Mouse (Mus musculus) MEL (cell line): ENCODE measurements around the gene Lig3.

Experiments used
- CHD1 ChIP-seq: IDR thresholded peaks from 2 replicates; pipeline ENCODE4 v1.6.1; 2012; ENCODE audit warnings: low read depth, mild to moderate bottlenecking, inconsistent platforms, low read length, improper control_type of control experiment
- CTCF ChIP-seq, 3 experiments: IDR thresholded peaks in 2 of 3; conservative IDR thresholded peaks in 1 of 3; 2 replicates each; pipeline ENCODE4 v1.5.1; 2011 to 2012; ENCODE audit warnings: low read length in 3 of 3, low read depth in 2 of 3, mild to moderate bottlenecking in 2 of 3, improper control_type of control experiment in 1 of 3, inconsistent platforms in 1 of 3, mixed read lengths in 1 of 3, moderate library complexity in 1 of 3; ENCODE audit not compliant: control insufficient read depth in 1 of 3, insufficient read depth in 1 of 3, poor library complexity in 1 of 3, severe bottlenecking in 1 of 3
- EP300 ChIP-seq, 2 experiments: IDR thresholded peaks; 2 replicates each; pipeline ENCODE4 v1.6.1; 2011; ENCODE audit warnings: improper control_type of control experiment in 2 of 2, low read length in 2 of 2, low read depth in 1 of 2, mild to moderate bottlenecking in 1 of 2
- GATA1 ChIP-seq: IDR thresholded peaks from 2 replicates; pipeline ENCODE4 v1.6.1; 2011; ENCODE audit warnings: low read depth, low read length, improper control_type of control experiment
- HCFC1 ChIP-seq: IDR thresholded peaks from 2 replicates; pipeline ENCODE4 v1.6.1; 2012; ENCODE audit warnings: low read depth, mild to moderate bottlenecking, inconsistent platforms, low read length, improper control_type of control experiment, moderate library complexity
- MAZ ChIP-seq: IDR thresholded peaks from 2 replicates; pipeline ENCODE4 v1.6.1; 2012; ENCODE audit warnings: low read depth, mild to moderate bottlenecking, inconsistent platforms, low read length, improper control_type of control experiment
- MYB ChIP-seq: IDR thresholded peaks from 2 replicates; pipeline ENCODE4 v1.6.1; 2011; ENCODE audit warnings: mild to moderate bottlenecking, low read depth, low read length, improper control_type of control experiment
- NRF1 ChIP-seq: IDR thresholded peaks from 2 replicates; pipeline ENCODE4 v1.6.1; 2014; ENCODE audit warnings: low read depth, mild to moderate bottlenecking, inconsistent platforms, low read length, improper control_type of control experiment, moderate library complexity; ENCODE audit not compliant: poor library complexity, insufficient read depth, severe bottlenecking
- POLR2A ChIP-seq, 2 experiments: IDR thresholded peaks; 2 replicates each; pipeline ENCODE4 v1.6.1; 2011 to 2012; ENCODE audit warnings: low read length in 2 of 2, mild to moderate bottlenecking in 2 of 2, control low read depth in 1 of 2, improper control_type of control experiment in 1 of 2, low read depth in 1 of 2, moderate library complexity in 1 of 2; ENCODE audit not compliant: control insufficient read depth in 1 of 2, insufficient read depth in 1 of 2, poor library complexity in 1 of 2
- SIN3A ChIP-seq: IDR thresholded peaks from 2 replicates; pipeline ENCODE4 v1.6.1; 2012; ENCODE audit warnings: low read length, improper control_type of control experiment, inconsistent platforms
- SMC3 ChIP-seq: IDR thresholded peaks from 2 replicates; pipeline ENCODE4 v1.6.1; 2011; ENCODE audit warnings: low read depth, low read length, improper control_type of control experiment
- USF2 ChIP-seq, 2 experiments: IDR thresholded peaks; 2 replicates each; pipeline ENCODE4 v1.6.1; 2011 to 2012; ENCODE audit warnings: improper control_type of control experiment in 2 of 2, low read length in 2 of 2, borderline replicate concordance in 1 of 2, inconsistent platforms in 1 of 2, low read depth in 1 of 2, mild to moderate bottlenecking in 1 of 2; ENCODE audit not compliant: insufficient read depth in 1 of 2

GRCm38 (mm10) chr11:82852958-82853357 is 72.0 kb downstream of the Lig3 start:
- TF ChIP-seq NRF1 (no peak), HCFC1 (no peak), MAZ (no peak), SIN3A (no peak), POLR2A (IDR thresholded peaks at IDR 0.05; ENCODE audit: control insufficient read depth in 1 of 2, insufficient read depth in 1 of 2, low read depth in 1 of 2, low read length in 2 of 2, poor library complexity in 1 of 2) (no peak), CTCF (IDR thresholded peaks at IDR 0.05 in 2 of 3, conservative IDR thresholded peaks at IDR 0.05 in 1 of 3; ENCODE audit: control insufficient read depth in 1 of 3, insufficient read depth in 1 of 3, low read depth in 2 of 3, low read length in 3 of 3, poor library complexity in 1 of 3, severe bottlenecking in 1 of 3) (no peak), GATA1 (no peak), MYB (no peak), USF2 (IDR thresholded peaks at IDR 0.05; ENCODE audit: borderline replicate concordance in 1 of 2, insufficient read depth in 1 of 2, low read depth in 1 of 2, low read length in 2 of 2) (no peak), EP300 (IDR thresholded peaks at IDR 0.05; ENCODE audit: low read depth in 1 of 2, low read length in 2 of 2) (no peak), CHD1 (no peak), SMC3 (no peak)
